Mouse (Mus musculus) liver, postnatal 0 days (tissue): Measurements from ENCODE around the gene Usf3.

Source experiments
- CTCF ChIP-seq: sonication (generic); IDR thresholded peaks from 2 replicates; pipeline ENCODE4 v1.5.1; 2016; ENCODE audit warnings: antibody characterized with exemption, low read depth
- EP300 ChIP-seq: IDR thresholded peaks from 2 replicates; pipeline ENCODE4 v1.6.1; 2016; ENCODE audit warnings: antibody characterized with exemption, low read depth, mild to moderate bottlenecking

- TF ChIP-seq CTCF, result peak; percentile 49
- no peak for TF ChIP-seq EP300
These were observed 18.5 kb upstream of the Usf3 start for GRCm38 (mm10) chr16:44154497-44155057.
